In genomic region chr14:94362838-94363237, GRCm38 (mm10) we compare ENCODE assay signal across 25 mouse cellular contexts.
"Had no signal": no experiment of that assay in that cellular context is flagged by ENCODE, and none has a peak within 500 bp of the region (broad histone marks: within the 10 kb centered on the region; RNA-seq: fewer than 3 reads in every experiment).

No protein-coding gene starts in this region.

- H3K4me1 ChIP-seq: heart, embryonic 10.5 days; heart, embryonic 12.5 days; hindbrain, embryonic 10.5 days; hindbrain, embryonic 12.5 days; intestine, embryonic 15.5 days; limb, embryonic 13.5 days; limb, embryonic 15.5 days had no signal

- H3K9me3 ChIP-seq: heart, embryonic 10.5 days; heart, embryonic 12.5 days; hindbrain, embryonic 10.5 days; hindbrain, embryonic 12.5 days; intestine, embryonic 15.5 days; limb, embryonic 13.5 days; limb, embryonic 15.5 days had no signal

- H3K27me3 ChIP-seq: heart, embryonic 12.5 days; hindbrain, embryonic 12.5 days; intestine, embryonic 15.5 days; limb, embryonic 13.5 days; limb, embryonic 15.5 days had no signal

- H3K36me3 ChIP-seq: heart, embryonic 10.5 days; heart, embryonic 12.5 days; hindbrain, embryonic 10.5 days; hindbrain, embryonic 12.5 days; intestine, embryonic 15.5 days; limb, embryonic 13.5 days; limb, embryonic 15.5 days had no signal

- H3K9ac ChIP-seq: heart, embryonic 12.5 days; hindbrain, embryonic 12.5 days; hindbrain, embryonic 14.5 days; intestine, embryonic 15.5 days; limb, embryonic 13.5 days; limb, embryonic 15.5 days had no signal

- H3K4me2 ChIP-seq: heart, embryonic 12.5 days; hindbrain, embryonic 12.5 days; hindbrain, embryonic 14.5 days; intestine, embryonic 15.5 days; limb, embryonic 13.5 days; limb, embryonic 15.5 days had no signal

- ATAC-seq: hindbrain, embryonic 16.5 days; inflammation-experienced regulatory T-cells, adult 6 months; intestine, embryonic 15.5 days; intestine, postnatal 0 days had no signal

- DNase-seq: gastrocnemius, adult 2 months; gastrocnemius, postnatal 10 days; gastrocnemius, postnatal 25 days; heart, adult 18-20 months; heart, postnatal 10 days; heart, postnatal 4 days; kidney, adult 18-20 months; kidney, adult 8-10 months; kidney, postnatal 10 days; kidney, postnatal 25 days; kidney, postnatal 4 days; layer of hippocampus, adult 9-11 months; layer of hippocampus, postnatal 36 days; left cerebral cortex, postnatal 4 days had no signal

- H3K27ac ChIP-seq: gastrocnemius, adult 2 months; heart, embryonic 10.5 days; hindbrain, embryonic 10.5 days; hindbrain, embryonic 12.5 days; hindbrain, embryonic 14.5 days; intestine, embryonic 15.5 days; limb, embryonic 13.5 days; limb, embryonic 15.5 days had no signal

- H3K4me3 ChIP-seq: gastrocnemius, adult 2 months; heart, embryonic 10.5 days; heart, embryonic 12.5 days; hindbrain, embryonic 10.5 days; hindbrain, embryonic 12.5 days; intestine, embryonic 15.5 days; limb, embryonic 13.5 days; limb, embryonic 15.5 days had no signal
